Mouse (Mus musculus): Measurements from ENCODE around the gene Gsx2. TPM values are rescaled to one million over a fixed set of nuclear protein-coding genes. Genes with fewer than 3 reads are reported as not detected.

The Gsx2 gene
- polyA plus RNA-seq (2014; fragmentation: Nextera tagmentation; extraction: Ambion mirVana), result 6.3 and 6.6 TPM in 2 replicates

DNA sequence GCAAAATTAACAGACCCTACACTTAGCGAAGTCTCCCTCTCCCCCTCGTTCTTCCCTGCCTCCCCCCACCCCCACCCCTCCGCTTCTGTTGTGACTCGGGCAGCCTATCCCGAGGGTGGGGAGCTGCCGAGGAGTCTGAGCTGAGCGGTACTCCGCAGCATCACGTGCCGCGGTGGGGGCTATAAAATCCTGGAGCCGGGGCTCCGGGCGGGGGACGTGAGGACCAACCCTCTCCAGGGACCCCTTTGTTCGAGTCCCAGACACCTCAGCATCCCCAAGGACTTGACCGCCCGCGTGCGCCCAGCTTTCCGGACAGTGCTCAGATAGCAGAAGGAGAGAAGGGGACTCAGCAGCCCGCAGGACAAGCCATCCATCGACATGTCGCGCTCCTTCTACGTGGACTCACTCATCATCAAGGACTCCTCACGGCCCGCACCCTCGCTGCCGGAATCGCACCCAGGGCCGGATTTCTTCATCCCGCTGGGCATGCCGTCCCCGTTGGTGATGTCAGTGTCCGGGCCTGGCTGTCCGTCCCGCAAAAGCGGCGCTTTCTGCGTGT is at the start of gene Gsx2:
TSS of gene Gsx2 (plus strand) at position 219 of the 559 bp plus-strand sequence.
- DNase-seq (ENCODE audit: low spot score), result peak; percentile 64
- peak; percentile 41 for ATAC-seq (ENCODE audit: insufficient read depth, low FRiP score, low TSS enrichment)
- Histone ChIP-seq H3K9me3 (ENCODE audit: control insufficient read depth, low read length) (no peaks in the 10 kb centered on the region), H3K9ac (ENCODE audit: low read length) (peak within 1 kb of the TSS; percentile 41), H3K36me3 (ENCODE audit: control insufficient read depth, insufficient read depth, low read length) (no peaks in the 10 kb centered on the region), H3K4me2 (ENCODE audit: low read depth) (peak within 1 kb of the TSS; percentile 51), H3K27me3 (ENCODE audit: control insufficient read depth, insufficient read depth, low read length) (peaks cover 91% of the 10 kb centered on the region), H3K4me1 (ENCODE audit: control insufficient read depth, insufficient read depth, low read length) (peaks cover 12% of the 10 kb centered on the region), H3K4me3 (ENCODE audit: low read depth, low read length) (peak within 1 kb of the TSS; percentile 40), H3K27ac (ENCODE audit: low read depth, low read length) (no peak within 1 kb of the TSS)
- under 1% methylated on average over 40 of the region's 41 CpGs for WGBS

DNA sequence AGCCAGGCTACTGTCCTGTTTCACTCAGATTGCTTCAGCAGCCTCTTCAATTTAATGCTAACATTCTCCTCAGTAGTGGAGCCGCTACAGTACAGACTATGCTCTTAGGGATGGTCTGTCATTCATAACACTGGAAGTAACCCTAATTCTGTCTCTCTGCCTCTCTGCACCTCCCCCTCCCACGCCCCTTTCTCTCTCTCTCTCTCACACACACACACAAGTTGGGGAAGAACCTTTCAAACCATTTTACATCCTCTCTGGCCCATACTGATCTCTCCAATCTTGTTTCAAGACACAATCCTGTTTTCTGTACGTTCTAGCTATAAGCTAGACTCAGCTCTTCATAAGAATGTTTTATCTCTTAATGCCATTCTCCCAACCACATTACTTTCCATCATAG is 39.9 kb upstream of the Gsx2 start:
- Histone ChIP-seq H3K9me3 (ENCODE audit: control insufficient read depth, low read length) (no peaks in the 10 kb centered on the region), H3K4me1 (ENCODE audit: control insufficient read depth, insufficient read depth, low read length) (no peaks in the 10 kb centered on the region), H3K27ac (ENCODE audit: low read depth, low read length) (no peak overlapping the region), H3K4me2 (ENCODE audit: low read depth) (no peak overlapping the region), H3K9ac (ENCODE audit: low read length) (no peak overlapping the region), H3K27me3 (ENCODE audit: control insufficient read depth, insufficient read depth, low read length) (no peaks in the 10 kb centered on the region), H3K36me3 (ENCODE audit: control insufficient read depth, insufficient read depth, low read length) (no peaks in the 10 kb centered on the region), H3K4me3 (ENCODE audit: low read depth, low read length) (no peak overlapping the region)
- WGBS, result 85% methylated on average over 3 of the region's 3 CpGs
- ATAC-seq (ENCODE audit: insufficient read depth, low FRiP score, low TSS enrichment), result no peak
- DNase-seq (ENCODE audit: low spot score), result no peak

GRCm38 (mm10) chr5:75039307-75039706 is 36.1 kb upstream of the Gsx2 start:
- no peaks in the 10 kb centered on the region for H3K9me3 ChIP-seq (ENCODE audit: control insufficient read depth, low read length)
- H3K9ac ChIP-seq (ENCODE audit: low read length), result no peak overlapping the region
- no peak overlapping the region for H3K27ac ChIP-seq (ENCODE audit: low read depth, low read length)
- H3K4me1 ChIP-seq (ENCODE audit: control insufficient read depth, insufficient read depth, low read length), result peaks cover 8% of the 10 kb centered on the region
- H3K27me3 ChIP-seq (ENCODE audit: control insufficient read depth, insufficient read depth, low read length), result no peaks in the 10 kb centered on the region
- ATAC-seq (ENCODE audit: insufficient read depth, low FRiP score, low TSS enrichment) (no peak), DNase-seq (ENCODE audit: low spot score) (no peak)
- no peak overlapping the region for H3K4me3 ChIP-seq (ENCODE audit: low read depth, low read length)
- H3K36me3 ChIP-seq (ENCODE audit: control insufficient read depth, insufficient read depth, low read length), result no peaks in the 10 kb centered on the region
- 83% methylated on average over 1 of the region's 1 CpGs for WGBS
- H3K4me2 ChIP-seq (ENCODE audit: low read depth), result no peak overlapping the region

DNA sequence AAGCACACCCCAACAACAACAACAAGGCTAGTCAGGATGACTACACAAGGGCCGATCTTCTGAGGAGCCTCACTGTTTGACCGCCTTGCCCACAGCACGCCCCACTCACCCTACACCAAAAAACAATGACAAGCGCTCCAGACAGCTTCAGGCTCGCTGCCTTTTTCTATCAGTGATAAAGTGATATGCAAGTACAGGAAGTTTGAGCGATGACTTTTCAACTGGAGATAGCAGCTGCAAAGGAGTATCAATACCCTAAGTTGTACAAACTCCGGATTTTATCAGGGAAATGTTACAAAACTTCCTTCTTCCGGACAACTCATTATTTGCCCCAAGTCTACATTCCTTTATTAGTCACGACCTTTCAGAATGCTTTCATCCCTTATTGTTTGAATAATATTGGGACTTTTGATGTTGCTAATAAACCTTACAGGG is 32.4 kb upstream of the Gsx2 start:
- WGBS, result 64% methylated on average over 9 of the region's 9 CpGs
- peak overlapping the region; percentile 97; the same call in 1 of the 2 replicates for H3K9ac ChIP-seq (ENCODE audit: low read length)
- peaks cover 8% of the 10 kb centered on the region for H3K4me1 ChIP-seq (ENCODE audit: control insufficient read depth, insufficient read depth, low read length)

DNA sequence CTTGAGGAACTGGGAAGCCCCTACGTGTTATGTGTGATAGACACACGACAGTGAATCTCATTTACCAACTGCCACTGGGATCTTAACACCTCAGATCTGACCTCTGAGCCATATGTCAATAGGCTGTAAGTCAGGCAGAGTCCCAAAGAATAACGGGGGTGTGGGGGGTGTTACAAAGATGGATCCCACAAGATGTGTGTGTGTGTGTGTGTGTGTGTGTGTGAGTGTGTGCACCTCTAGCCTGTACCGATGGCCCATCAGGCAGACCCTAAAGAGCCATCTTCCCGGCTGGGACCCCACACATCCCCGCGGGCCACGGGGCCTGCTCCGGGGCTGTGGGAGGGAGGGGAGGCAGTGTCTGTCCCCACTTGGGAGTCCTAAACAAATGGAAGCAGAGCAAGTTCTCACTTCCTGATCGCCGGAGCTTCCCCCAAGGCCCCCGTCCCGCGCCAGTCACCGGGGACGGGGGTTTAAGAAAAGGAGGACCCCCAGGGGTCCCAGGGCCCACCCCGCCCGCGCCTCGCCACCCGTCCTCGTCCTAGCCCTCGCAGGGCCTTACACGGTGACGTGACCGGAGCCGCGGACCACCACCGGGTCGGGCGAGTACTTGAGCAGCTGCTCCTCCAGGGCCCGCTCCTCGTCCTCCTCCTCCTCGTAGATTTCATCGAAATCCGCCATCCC is 31.6 kb upstream of the Gsx2 start:
- under 1% methylated on average over 32 of the region's 36 CpGs for WGBS
- Histone ChIP-seq H3K4me1 (ENCODE audit: control insufficient read depth, insufficient read depth, low read length) (peaks cover 8% of the 10 kb centered on the region), H3K4me2 (ENCODE audit: low read depth) (peak overlapping the region; percentile 83), H3K36me3 (ENCODE audit: control insufficient read depth, insufficient read depth, low read length) (no peaks in the 10 kb centered on the region), H3K9me3 (ENCODE audit: control insufficient read depth, low read length) (no peaks in the 10 kb centered on the region), H3K27ac (ENCODE audit: low read depth, low read length) (peak overlapping the region; percentile 85), H3K27me3 (ENCODE audit: control insufficient read depth, insufficient read depth, low read length) (no peaks in the 10 kb centered on the region), H3K4me3 (ENCODE audit: low read depth, low read length) (peak overlapping the region; percentile 98), H3K9ac (ENCODE audit: low read length) (peak overlapping the region; percentile 97)
- peak; percentile 63 for DNase-seq (ENCODE audit: low spot score)
- peak; percentile 70 for ATAC-seq (ENCODE audit: insufficient read depth, low FRiP score, low TSS enrichment)

More for the DNA sequence above, 32.4 kb upstream of the Gsx2 start:
- H3K36me3 ChIP-seq (ENCODE audit: control insufficient read depth, insufficient read depth, low read length), result no peaks in the 10 kb centered on the region
- ATAC-seq (ENCODE audit: insufficient read depth, low FRiP score, low TSS enrichment) (no peak), DNase-seq (ENCODE audit: low spot score) (no peak)
- H3K4me2 ChIP-seq (ENCODE audit: low read depth), result peak overlapping the region; percentile 83
- no peaks in the 10 kb centered on the region for H3K9me3 ChIP-seq (ENCODE audit: control insufficient read depth, low read length)
- H3K27me3 ChIP-seq (ENCODE audit: control insufficient read depth, insufficient read depth, low read length), result no peaks in the 10 kb centered on the region
- H3K27ac ChIP-seq (ENCODE audit: low read depth, low read length), result no peak overlapping the region
- peak overlapping the region; percentile 98 for H3K4me3 ChIP-seq (ENCODE audit: low read depth, low read length)

GRCm38 (mm10) chr5:75044310-75044904 is 31.0 kb upstream of the Gsx2 start, which contains the start of gene Chic2:
TSS of gene Chic2 (minus strand) at chr5:75044774.
- ATAC-seq (ENCODE audit: insufficient read depth, low FRiP score, low TSS enrichment), result peak; percentile 85
- H3K4me1 ChIP-seq (ENCODE audit: control insufficient read depth, insufficient read depth, low read length), result peaks cover 8% of the 10 kb centered on the region
- WGBS, result 0% methylated on average over 30 of the region's 90 CpGs
- peak within 1 kb of the TSS; percentile 85 for H3K27ac ChIP-seq (ENCODE audit: low read depth, low read length)
- H3K36me3 ChIP-seq (ENCODE audit: control insufficient read depth, insufficient read depth, low read length), result no peaks in the 10 kb centered on the region
- peak within 1 kb of the TSS; percentile 98 for H3K4me3 ChIP-seq (ENCODE audit: low read depth, low read length)
- no peaks in the 10 kb centered on the region for H3K9me3 ChIP-seq (ENCODE audit: control insufficient read depth, low read length)
- H3K4me2 ChIP-seq (ENCODE audit: low read depth), result peak within 1 kb of the TSS; percentile 83
- DNase-seq (ENCODE audit: low spot score), result peak; percentile 86
- H3K9ac ChIP-seq (ENCODE audit: low read length), result peak within 1 kb of the TSS; percentile 97
- no peaks in the 10 kb centered on the region for H3K27me3 ChIP-seq (ENCODE audit: control insufficient read depth, insufficient read depth, low read length)

- no peak overlapping the region for H3K27ac ChIP-seq (ENCODE audit: low read depth, low read length)
- ATAC-seq (ENCODE audit: insufficient read depth, low FRiP score, low TSS enrichment) (no peak), DNase-seq (ENCODE audit: low spot score) (no peak)
- H3K9me3 ChIP-seq (ENCODE audit: control insufficient read depth, low read length), result no peaks in the 10 kb centered on the region
- 87% methylated on average over 7 of the region's 7 CpGs for WGBS
- H3K4me2 ChIP-seq (ENCODE audit: low read depth), result no peak overlapping the region
- H3K4me1 ChIP-seq (ENCODE audit: control insufficient read depth, insufficient read depth, low read length), result peaks cover 8% of the 10 kb centered on the region
- H3K4me3 ChIP-seq (ENCODE audit: low read depth, low read length), result no peak overlapping the region
- H3K9ac ChIP-seq (ENCODE audit: low read length), result no peak overlapping the region
- H3K27me3 ChIP-seq (ENCODE audit: control insufficient read depth, insufficient read depth, low read length), result no peaks in the 10 kb centered on the region
- H3K36me3 ChIP-seq (ENCODE audit: control insufficient read depth, insufficient read depth, low read length), result no peaks in the 10 kb centered on the region
These were observed 30.0 kb upstream of the Gsx2 start for GRCm38 (mm10) chr5:75045371-75045770.

GRCm38 (mm10) chr5:75046681-75047321 is 28.6 kb upstream of the Gsx2 start:
- Histone ChIP-seq H3K27me3 (ENCODE audit: control insufficient read depth, insufficient read depth, low read length) (no peaks in the 10 kb centered on the region), H3K4me1 (ENCODE audit: control insufficient read depth, insufficient read depth, low read length) (peaks cover 8% of the 10 kb centered on the region), H3K9me3 (ENCODE audit: control insufficient read depth, low read length) (no peaks in the 10 kb centered on the region), H3K27ac (ENCODE audit: low read depth, low read length) (no peak overlapping the region), H3K9ac (ENCODE audit: low read length) (no peak overlapping the region), H3K36me3 (ENCODE audit: control insufficient read depth, insufficient read depth, low read length) (no peaks in the 10 kb centered on the region), H3K4me2 (ENCODE audit: low read depth) (no peak overlapping the region), H3K4me3 (ENCODE audit: low read depth, low read length) (no peak overlapping the region)
- WGBS, result 49% methylated on average over 15 of the region's 15 CpGs
- no peak for DNase-seq (ENCODE audit: low spot score)
- no peak for ATAC-seq (ENCODE audit: insufficient read depth, low FRiP score, low TSS enrichment)

Measured in neural tube, embryonic 11.5 days (tissue).